Mouse (Mus musculus) forebrain, embryonic 13.5 days (tissue): ENCODE measurements around the gene Gtf2h4. TPM values are rescaled to one million over a fixed set of nuclear protein-coding genes. Genes with fewer than 3 reads are reported as not detected.
A peak's percentile ranks its signal among the peaks of the same experiment; 100 is the strongest.

Source experiments
- ATAC-seq: fragments of 200-750 bp; cut with Nextera tagmentation; 2 replicates; pipeline ENCODE4 v1.8.0; 2017
- H3K27ac ChIP-seq: fragments of 300-500 bp; sonication (generic); 2 replicates; pipeline ENCODE4 v1.5.1; 2015; ENCODE audit warnings: inconsistent platforms, mild to moderate bottlenecking, moderate library complexity
- H3K27me3 ChIP-seq: fragments of 300-500 bp; sonication (generic); 2 replicates; pipeline ENCODE4 v1.6.1; 2015; ENCODE audit warnings: mild to moderate bottlenecking, inconsistent platforms
- H3K36me3 ChIP-seq: fragments of 300-500 bp; sonication (generic); 2 replicates; pipeline ENCODE4 v1.6.1; 2015; ENCODE audit warnings: mild to moderate bottlenecking, inconsistent platforms; ENCODE audit not compliant: poor library complexity, severe bottlenecking
- H3K4me1 ChIP-seq: fragments of 300-500 bp; sonication (generic); 2 replicates; pipeline ENCODE4 v1.6.1; 2015; ENCODE audit warnings: inconsistent platforms
- H3K4me2 ChIP-seq: fragments of 300-500 bp; sonication (generic); 2 replicates; pipeline ENCODE4 v1.6.1; 2015; ENCODE audit warnings: inconsistent platforms, mild to moderate bottlenecking, moderate library complexity
- H3K4me3 ChIP-seq: fragments of 300-500 bp; sonication (generic); 2 replicates; pipeline ENCODE4 v1.5.1; 2015; ENCODE audit warnings: mild to moderate bottlenecking, inconsistent platforms
- H3K9ac ChIP-seq: fragments of 300-500 bp; sonication (generic); 2 replicates; pipeline ENCODE4 v1.6.1; 2015; ENCODE audit warnings: mild to moderate bottlenecking, inconsistent platforms
- H3K9me3 ChIP-seq: fragments of 300-500 bp; sonication (generic); replicated peaks from 2 replicates; pipeline ENCODE4 v1.6.1; 2016; ENCODE audit warnings: inconsistent platforms
- WGBS: fragments of 180-500 bp; shearing (Covaris S2); methylation state at CpG from one replicate; pipeline ENCODE4 v1.1.7; 2015; 5-methylcytosine and 5-hydroxymethylcytosine counted together
- polyA plus RNA-seq: library from polyadenylated mRNA; unstranded; fragments of >200 nt; fragmentation: Nextera tagmentation; extraction: Ambion mirVana; gene quantifications from 2 replicates; pipeline ENCODE4 v1.2.1, GENCODE M21; 2015

The Gtf2h4 gene
- polyA plus RNA-seq, 1 experiment from 2014 or later, result 36.3 TPM

GRCm38 (mm10) chr17:35703751-35704271 is 30.3 kb upstream of the Gtf2h4 start:
- peak overlapping the region; percentile 99 for H3K27ac ChIP-seq
- peak overlapping the region; percentile 88 for H3K4me2 ChIP-seq
- H3K4me1 ChIP-seq, result peaks cover 59% of the 10 kb centered on the region
- under 1% methylated on average over 13 of the region's 14 CpGs for WGBS
- no peaks in the 10 kb centered on the region; the same call in 1 of the 2 replicates for H3K36me3 ChIP-seq
- peak; percentile 70 for ATAC-seq
- H3K27me3 ChIP-seq, result no peaks in the 10 kb centered on the region
- no peaks in the 10 kb centered on the region for H3K9me3 ChIP-seq
- H3K4me3 ChIP-seq, result peak overlapping the region; percentile 79
- peak overlapping the region; percentile 93 for H3K9ac ChIP-seq

GRCm38 (mm10) chr17:35703065-35703464 is 29.5 kb upstream of the Gtf2h4 start:
- ATAC-seq, result no peak
- peak overlapping the region; percentile 88 for H3K4me2 ChIP-seq
- H3K4me3 ChIP-seq, result peak overlapping the region; percentile 79
- peak overlapping the region; percentile 97 for H3K9ac ChIP-seq
- no peaks in the 10 kb centered on the region for H3K27me3 ChIP-seq
- H3K36me3 ChIP-seq, result no peaks in the 10 kb centered on the region; the same call in 1 of the 2 replicates
- 0% methylated on average over 2 of the region's 2 CpGs for WGBS
- no peaks in the 10 kb centered on the region for H3K9me3 ChIP-seq
- peaks cover 65% of the 10 kb centered on the region for H3K4me1 ChIP-seq
- H3K27ac ChIP-seq, result peak overlapping the region; percentile 99

GRCm38 (mm10) chr17:35702605-35703004 is 29.1 kb upstream of the Gtf2h4 start:
- Histone ChIP-seq H3K9ac (peak overlapping the region; percentile 97), H3K27ac (peak overlapping the region; percentile 99), H3K36me3 (no peaks in the 10 kb centered on the region; the same call in 1 of the 2 replicates), H3K4me1 (peaks cover 67% of the 10 kb centered on the region), H3K4me2 (peak overlapping the region; percentile 88), H3K4me3 (peak overlapping the region; percentile 79), H3K9me3 (no peaks in the 10 kb centered on the region), H3K27me3 (no peaks in the 10 kb centered on the region)
- 2% methylated on average over 4 of the region's 4 CpGs for WGBS
- ATAC-seq, result no peak

GRCm38 (mm10) chr17:35701978-35702461 is 28.5 kb upstream of the Gtf2h4 start:
- no peaks in the 10 kb centered on the region for H3K9me3 ChIP-seq
- no peaks in the 10 kb centered on the region; the same call in 1 of the 2 replicates for H3K36me3 ChIP-seq
- H3K4me1 ChIP-seq, result peaks cover 73% of the 10 kb centered on the region
- H3K9ac ChIP-seq, result peak overlapping the region; percentile 97
- ATAC-seq, result no peak
- 1% methylated on average over 16 of the region's 16 CpGs for WGBS
- H3K4me3 ChIP-seq, result peak overlapping the region; percentile 79
- H3K4me2 ChIP-seq, result peak overlapping the region; percentile 88
- peak overlapping the region; percentile 99 for H3K27ac ChIP-seq
- no peaks in the 10 kb centered on the region for H3K27me3 ChIP-seq

- Histone ChIP-seq H3K36me3 (no peaks in the 10 kb centered on the region; the same call in 1 of the 2 replicates), H3K27ac (peak overlapping the region; percentile 99), H3K9me3 (no peaks in the 10 kb centered on the region), H3K4me1 (peaks cover 78% of the 10 kb centered on the region), H3K9ac (peak overlapping the region; percentile 97), H3K4me3 (peak overlapping the region; percentile 79), H3K27me3 (no peaks in the 10 kb centered on the region), H3K4me2 (peak overlapping the region; percentile 88)
- under 1% methylated on average over 16 of the region's 16 CpGs for WGBS
- no peak for ATAC-seq
These were observed 27.9 kb upstream of the Gtf2h4 start for GRCm38 (mm10) chr17:35701203-35701977.

GRCm38 (mm10) chr17:35700371-35700961 is 26.9 kb upstream of the Gtf2h4 start:
- 0% methylated on average over 27 of the region's 66 CpGs for WGBS
- H3K9ac ChIP-seq, result peak overlapping the region; percentile 97
- peak overlapping the region; percentile 88 for H3K4me2 ChIP-seq
- H3K36me3 ChIP-seq, result peaks cover 7% of the 10 kb centered on the region
- H3K4me1 ChIP-seq, result peaks cover 72% of the 10 kb centered on the region
- H3K9me3 ChIP-seq, result peaks cover 3% of the 10 kb centered on the region
- H3K4me3 ChIP-seq, result peak overlapping the region; percentile 79
- no peaks in the 10 kb centered on the region for H3K27me3 ChIP-seq
- ATAC-seq, result peak; percentile 62
- H3K27ac ChIP-seq, result peak overlapping the region; percentile 99

- H3K27ac ChIP-seq, result peak overlapping the region; percentile 99
- peaks cover 6% of the 10 kb centered on the region for H3K9me3 ChIP-seq
- H3K4me3 ChIP-seq, result peak overlapping the region; percentile 79
- peak overlapping the region; percentile 97 for H3K9ac ChIP-seq
- peak overlapping the region; percentile 88 for H3K4me2 ChIP-seq
- peaks cover 67% of the 10 kb centered on the region for H3K4me1 ChIP-seq
- ATAC-seq, result no peak
- H3K36me3 ChIP-seq, result peaks cover 12% of the 10 kb centered on the region
- WGBS, result under 1% methylated on average over 19 of the region's 19 CpGs
- H3K27me3 ChIP-seq, result no peaks in the 10 kb centered on the region
These were observed 26.4 kb upstream of the Gtf2h4 start for GRCm38 (mm10) chr17:35699919-35700318.

GRCm38 (mm10) chr17:35698501-35698883 is 25.0 kb upstream of the Gtf2h4 start:
- Histone ChIP-seq H3K4me3 (peak overlapping the region; percentile 79), H3K9ac (peak overlapping the region; percentile 97), H3K27ac (peak overlapping the region; percentile 99), H3K36me3 (peaks cover 20% of the 10 kb centered on the region), H3K27me3 (no peaks in the 10 kb centered on the region), H3K4me1 (peaks cover 55% of the 10 kb centered on the region), H3K9me3 (peaks cover 6% of the 10 kb centered on the region), H3K4me2 (peak overlapping the region; percentile 88)
- no peak for ATAC-seq
- WGBS, result 6% methylated on average over 5 of the region's 5 CpGs

GRCm38 (mm10) chr17:35697759-35698500 is 24.4 kb upstream of the Gtf2h4 start:
- Histone ChIP-seq H3K27me3 (no peaks in the 10 kb centered on the region), H3K4me3 (peak overlapping the region; percentile 79), H3K36me3 (peaks cover 25% of the 10 kb centered on the region), H3K27ac (peak overlapping the region; percentile 99), H3K4me1 (peaks cover 55% of the 10 kb centered on the region), H3K9me3 (peaks cover 6% of the 10 kb centered on the region), H3K9ac (peak overlapping the region; percentile 97), H3K4me2 (peak overlapping the region; percentile 88)
- 2% methylated on average over 16 of the region's 16 CpGs for WGBS
- ATAC-seq, result peak; percentile 67

GRCm38 (mm10) chr17:35697429-35697758 is 23.9 kb upstream of the Gtf2h4 start:
- peaks cover 30% of the 10 kb centered on the region for H3K36me3 ChIP-seq
- WGBS, result 6% methylated on average over 1 of the region's 1 CpGs
- H3K4me2 ChIP-seq, result peak overlapping the region; percentile 88
- no peak for ATAC-seq
- H3K4me1 ChIP-seq, result peaks cover 52% of the 10 kb centered on the region
- no peaks in the 10 kb centered on the region for H3K27me3 ChIP-seq
- peak overlapping the region; percentile 79 for H3K4me3 ChIP-seq
- H3K9ac ChIP-seq, result peak overlapping the region; percentile 97
- peak overlapping the region; percentile 99 for H3K27ac ChIP-seq
- peaks cover 6% of the 10 kb centered on the region for H3K9me3 ChIP-seq

GRCm38 (mm10) chr17:35696691-35697090 is 23.2 kb upstream of the Gtf2h4 start:
- no peaks in the 10 kb centered on the region for H3K27me3 ChIP-seq
- peak overlapping the region; percentile 79 for H3K4me3 ChIP-seq
- WGBS, result 54% methylated on average over 6 of the region's 6 CpGs
- H3K4me2 ChIP-seq, result peak overlapping the region; percentile 88
- H3K9ac ChIP-seq, result peak overlapping the region; percentile 97
- ATAC-seq, result no peak
- peaks cover 6% of the 10 kb centered on the region for H3K9me3 ChIP-seq
- peak overlapping the region; percentile 99 for H3K27ac ChIP-seq
- peaks cover 38% of the 10 kb centered on the region for H3K36me3 ChIP-seq
- peaks cover 45% of the 10 kb centered on the region for H3K4me1 ChIP-seq
